Mouse (Mus musculus): ENCODE results near the gene Lrp8.

Gene Lrp8

GRCm38 (mm10) chr4:107849621-107850020 lies 47.6 kb downstream of the Lrp8 start:
- no peak for DNase-seq

DNA sequence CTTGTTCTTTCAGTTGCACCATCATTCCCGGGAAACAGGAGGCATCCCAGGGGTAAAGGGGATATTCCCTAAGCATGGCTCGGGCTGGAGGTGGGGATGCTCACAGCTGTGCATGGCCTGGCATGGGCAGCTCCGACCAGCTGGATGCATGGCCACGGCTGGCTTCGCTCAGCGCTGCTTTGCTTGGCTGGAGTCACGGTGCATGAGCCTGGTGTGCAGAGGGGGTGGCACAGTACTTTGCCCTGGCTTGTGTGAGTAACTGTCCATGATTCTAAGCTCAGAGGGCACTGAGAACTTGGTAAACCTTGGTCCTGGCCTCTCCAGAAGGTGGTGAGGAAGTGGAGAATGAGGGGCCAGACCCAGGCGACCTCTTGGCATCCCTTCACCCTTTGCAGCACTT lies 48.0 kb downstream of the Lrp8 start:
- no peak for DNase-seq

DNA sequence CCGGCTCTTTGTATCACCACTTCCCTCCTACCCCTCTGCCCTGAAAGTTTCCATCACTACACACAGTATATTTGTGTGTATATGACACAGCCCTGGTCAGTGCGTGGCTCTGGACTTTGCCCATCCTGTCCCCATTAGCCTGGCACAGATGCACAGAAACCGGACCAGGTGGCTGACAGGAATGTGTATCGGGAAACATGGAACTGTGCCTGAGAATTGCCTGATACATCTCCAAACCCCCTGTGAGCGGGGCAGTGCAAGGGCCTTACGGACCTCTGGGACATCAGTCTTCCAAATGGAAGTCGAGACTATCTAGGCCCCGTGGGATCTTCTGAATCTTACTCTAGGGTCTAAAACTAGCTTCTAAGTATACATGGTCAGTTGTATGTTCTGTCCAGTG lies 51.3 kb downstream of the Lrp8 start:
- no peak for DNase-seq

DNA sequence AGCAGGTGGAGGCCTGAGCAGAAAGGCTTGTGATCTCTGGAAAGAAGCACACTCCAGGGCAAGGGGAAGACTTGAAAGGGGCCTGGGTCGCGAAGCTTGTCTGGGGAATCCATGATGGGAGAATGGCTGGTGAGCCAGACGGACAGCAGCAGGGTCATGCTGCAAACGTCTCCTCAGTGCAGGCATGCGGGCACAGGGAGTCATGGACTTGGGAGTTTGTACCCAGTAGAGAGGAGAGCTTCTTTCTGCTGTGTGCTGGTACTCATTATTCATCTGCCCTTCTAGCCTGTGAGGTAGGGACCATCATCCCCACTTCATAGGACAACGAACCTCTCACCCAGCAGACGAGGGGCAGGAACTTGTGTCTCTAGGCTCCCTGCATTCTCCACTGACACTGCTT lies 51.8 kb downstream of the Lrp8 start:
- DNase-seq: no peak

- DNase-seq: no peak
Measured at GRCm38 (mm10) chr4:107856958-107857686, 55.1 kb downstream of the Lrp8 start.

- peak; percentile 43 for DNase-seq
Measured at GRCm38 (mm10) chr4:107858995-107859394, 56.9 kb downstream of the Lrp8 start.

- no peak for DNase-seq
Measured at GRCm38 (mm10) chr4:107864866-107865265, 62.8 kb downstream of the Lrp8 start.

- peak; percentile 95 for DNase-seq
Measured at GRCm38 (mm10) chr4:107879254-107880050, 77.4 kb downstream of the Lrp8 start, which contains the start of gene Magoh. Gene Magoh, plus strand, starts transcription at chr4:107879755.

DNA sequence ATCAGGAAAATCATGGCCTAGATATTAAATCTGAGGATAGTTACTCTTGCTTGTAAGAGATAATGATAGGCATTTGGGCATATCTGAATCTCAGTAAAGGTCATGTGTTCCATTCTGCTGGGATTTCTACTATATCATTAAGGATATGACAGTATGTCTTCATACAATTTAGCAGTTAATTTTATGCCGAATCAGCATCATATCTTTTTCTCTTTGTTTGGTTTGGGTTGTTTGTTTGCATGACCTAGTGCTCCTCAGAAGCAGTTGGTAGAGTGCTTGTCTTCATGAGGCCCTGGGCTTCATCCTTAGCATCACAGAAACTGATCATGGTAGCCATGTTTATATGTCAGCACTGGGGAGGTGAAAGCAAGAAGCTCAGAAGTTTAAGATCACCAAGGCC lies 79.6 kb downstream of the Lrp8 start:
- DNase-seq: no peak

GRCm38 (mm10) chr4:107886371-107886770 lies 84.3 kb downstream of the Lrp8 start:
- no peak for DNase-seq

DNA sequence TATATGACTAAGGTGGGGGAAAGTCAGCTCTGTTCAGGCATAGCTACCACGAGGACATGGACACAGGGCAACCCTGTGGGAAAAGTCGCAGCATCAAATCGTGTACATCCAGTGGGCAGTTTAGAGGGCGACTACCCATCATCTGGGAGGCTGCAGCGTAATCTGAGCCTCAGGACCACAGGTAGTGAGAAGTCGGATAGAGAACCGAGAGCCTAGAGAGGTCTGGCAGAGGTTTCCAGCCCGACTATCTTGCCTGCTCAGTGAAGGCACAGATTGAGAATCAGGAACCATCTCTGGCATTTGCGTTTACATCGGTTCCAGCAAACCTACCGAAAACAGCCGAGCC lies 87.3 kb downstream of the Lrp8 start:
- no peak for DNase-seq

- DNase-seq: peak; percentile 96
Measured at GRCm38 (mm10) chr4:107889731-107890432, 87.8 kb downstream of the Lrp8 start, which contains the start of gene 0610037L13Rik. Gene 0610037L13Rik, plus strand, starts transcription at chr4:107889813.

- no peak for DNase-seq
Measured at GRCm38 (mm10) chr4:107892663-107893062, 90.6 kb downstream of the Lrp8 start.

- DNase-seq: peak; percentile 48
Measured at GRCm38 (mm10) chr4:107899211-107899927, 97.3 kb downstream of the Lrp8 start.

DNA sequence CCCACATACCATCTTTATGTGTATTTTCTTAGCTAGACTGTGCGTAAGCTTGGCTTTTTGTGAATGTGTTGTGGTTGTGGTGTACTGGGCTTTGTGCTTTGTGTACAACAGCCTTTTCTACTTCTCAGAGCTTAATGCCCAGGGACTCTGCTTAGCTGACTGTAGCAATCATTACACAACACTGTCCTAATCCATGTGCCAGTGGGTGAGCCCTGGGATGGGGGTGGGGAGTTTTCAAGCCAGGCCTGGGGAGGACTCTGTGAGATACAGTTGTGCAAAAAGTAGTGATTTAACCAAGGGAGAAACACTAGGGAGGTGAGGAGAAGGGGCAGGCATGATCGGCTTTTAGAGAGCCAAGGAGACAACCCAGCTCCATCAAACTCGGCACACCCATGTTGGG lies 98.1 kb downstream of the Lrp8 start:
- no peak for DNase-seq

DNA sequence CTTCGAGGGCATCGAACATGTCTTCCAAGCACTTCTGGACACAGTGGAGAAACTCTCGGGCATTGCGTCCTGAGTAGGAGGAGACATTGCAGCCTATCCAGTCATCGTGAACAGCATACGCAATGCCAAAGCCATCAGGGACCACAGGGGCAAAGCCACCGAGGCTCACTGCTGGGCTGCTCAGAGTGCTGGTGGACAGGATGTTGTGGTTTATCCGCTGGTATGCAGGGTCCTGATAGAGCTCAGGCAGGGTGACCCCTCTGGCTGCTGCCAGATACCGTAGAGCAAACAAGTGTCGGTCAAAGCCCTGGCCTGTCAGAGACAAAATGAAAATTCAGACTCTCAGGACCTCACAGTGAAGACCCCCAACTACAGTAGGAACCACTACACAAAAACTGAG lies 102.2 kb downstream of the Lrp8 start:
- DNase-seq: no peak

DNA sequence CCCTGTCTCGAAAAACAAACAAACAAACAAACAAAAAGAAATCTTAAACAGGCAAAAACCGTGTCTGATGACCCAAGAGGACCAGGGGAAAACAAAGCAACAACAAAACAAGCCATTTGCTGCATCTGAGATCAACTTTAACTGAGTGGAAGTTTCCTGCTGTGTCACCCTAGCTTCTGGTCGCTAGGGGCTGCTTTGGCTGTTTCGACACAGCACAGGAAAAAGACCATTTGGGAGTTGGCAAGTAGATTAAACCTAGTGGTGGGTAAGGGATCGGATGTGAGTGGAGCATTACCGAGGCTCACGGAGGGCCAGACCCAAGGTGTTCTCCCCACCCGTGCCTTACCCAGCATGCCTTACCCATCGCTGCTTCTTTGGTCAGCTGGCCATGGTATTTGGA lies 104.5 kb downstream of the Lrp8 start:
- no peak for DNase-seq

DNA sequence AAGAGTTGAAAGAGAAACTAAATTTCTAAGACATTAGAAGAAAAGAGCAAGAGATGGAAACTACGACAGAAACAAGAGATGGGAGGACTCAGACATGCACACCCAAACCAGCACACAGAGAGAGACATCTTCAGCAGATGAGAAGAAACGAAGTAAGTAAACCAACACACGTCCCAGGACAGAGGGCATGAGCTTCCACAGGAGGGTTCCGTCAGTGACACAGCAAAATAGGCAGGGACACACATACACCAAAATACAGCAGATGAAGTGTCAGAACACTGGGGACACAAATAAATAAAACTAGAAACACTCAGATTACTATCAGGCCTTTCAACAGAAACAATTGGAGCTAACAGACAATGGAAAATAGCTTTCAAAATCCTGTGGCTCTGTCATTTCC lies 108.0 kb downstream of the Lrp8 start:
- no peak for DNase-seq

DNA sequence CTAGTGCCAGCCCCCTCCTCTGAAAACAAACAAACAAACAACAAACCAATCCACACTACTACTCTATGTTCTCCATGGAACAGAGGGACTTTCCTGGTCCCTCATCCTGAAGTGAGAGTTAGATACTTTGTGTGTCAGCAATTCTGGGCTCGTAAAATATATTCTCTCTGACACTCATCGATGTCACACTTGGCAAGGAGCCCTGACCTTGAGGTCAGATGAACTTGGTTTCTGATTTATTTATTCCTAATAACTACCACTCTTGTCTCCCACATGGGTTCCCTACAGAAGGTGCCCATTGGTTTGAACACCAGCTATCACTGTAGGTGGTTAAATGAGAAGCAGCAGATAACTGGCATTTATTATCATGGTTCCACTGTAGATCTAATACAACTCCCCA lies 118.3 kb downstream of the Lrp8 start:
- DNase-seq: no peak

GRCm38 (mm10) chr4:107921152-107921695 lies 119.2 kb downstream of the Lrp8 start:
- no peak for DNase-seq

DNA sequence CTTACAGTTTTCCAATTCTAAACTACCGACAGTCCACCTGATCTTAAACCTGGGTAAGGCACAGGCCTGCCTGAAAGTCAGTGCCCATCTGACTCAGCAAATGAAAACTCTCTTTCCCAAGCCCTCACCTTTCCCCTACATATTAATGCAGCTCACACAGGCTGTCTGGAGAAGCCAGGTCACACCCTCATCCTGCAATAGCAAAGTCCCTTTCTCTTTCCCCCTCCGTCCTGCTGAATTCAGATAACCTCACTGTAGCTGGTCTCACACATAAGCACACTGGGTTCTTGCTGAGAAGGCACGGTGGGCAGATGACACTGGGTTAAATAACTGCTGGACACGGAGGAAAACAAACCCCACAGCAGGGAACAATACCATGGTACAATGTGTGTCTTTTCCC lies 119.9 kb downstream of the Lrp8 start:
- no peak for DNase-seq

GRCm38 (mm10) chr4:107923145-107923802 lies 121.2 kb downstream of the Lrp8 start, which contains the start of gene Cpt2:
Gene Cpt2, minus strand, starts transcription at chr4:107923610.
- DNase-seq: peak; percentile 92
